Mouse (Mus musculus): ENCODE data around the gene Mettl7a1.
"Not testable (repeated sequence)": the region's sequence is repeated elsewhere in the genome, so short reads cannot be mapped to it uniquely, and the experiment has no call there.

Mettl7a1 gene

DNA sequence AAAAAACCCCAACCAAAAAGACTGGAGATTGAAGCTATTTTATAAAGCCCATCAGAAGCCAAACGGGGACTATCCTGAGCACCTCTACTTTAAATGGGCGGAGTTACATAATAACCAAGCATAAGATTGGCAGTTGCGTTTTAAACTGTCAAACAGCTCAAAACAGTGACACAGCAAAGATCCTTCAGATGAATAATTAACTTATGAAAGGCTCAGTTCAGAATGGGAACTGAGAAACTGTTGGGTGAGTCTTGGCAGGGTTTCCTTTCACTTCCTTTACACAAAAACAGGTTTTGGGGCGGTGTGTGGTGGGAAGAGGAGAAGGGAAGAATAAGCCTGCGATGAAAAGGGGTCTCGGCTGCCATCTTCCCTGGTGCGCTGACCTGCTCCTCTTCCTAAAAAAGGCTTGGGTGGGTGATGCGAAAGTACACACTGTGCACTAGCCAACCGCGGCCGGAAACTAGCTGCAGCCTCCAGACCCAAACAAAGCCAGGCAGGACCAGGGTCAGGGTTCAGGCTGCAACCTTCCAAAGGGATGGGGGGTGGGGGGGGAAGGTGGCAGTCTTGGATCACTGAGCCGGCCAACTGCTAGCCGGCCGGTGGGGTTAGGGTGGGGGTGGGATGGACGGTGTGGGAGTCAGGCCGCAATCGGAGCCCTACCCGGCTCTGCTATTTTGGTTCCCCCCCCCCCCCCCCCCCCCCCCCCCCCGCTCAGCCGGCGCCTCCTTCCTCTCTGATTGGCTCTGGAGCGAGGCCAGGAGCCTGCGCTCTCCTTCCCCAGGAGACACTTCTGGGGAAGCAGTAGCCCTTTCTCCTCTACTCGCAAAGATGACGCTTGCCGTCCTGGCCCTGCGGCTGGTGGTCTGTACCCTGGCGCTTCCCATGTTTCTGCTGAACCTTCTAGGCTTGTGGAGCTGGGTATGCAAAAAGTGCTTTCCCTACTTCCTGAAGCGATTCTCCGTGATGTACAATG, at the start of gene Mettl7a1:
TSS of gene Mettl7a1 (plus strand) at position 122 of the 973 bp plus-strand sequence.
- in situ Hi-C loops (cut with MboI, MseI), result no loop called here

DNA sequence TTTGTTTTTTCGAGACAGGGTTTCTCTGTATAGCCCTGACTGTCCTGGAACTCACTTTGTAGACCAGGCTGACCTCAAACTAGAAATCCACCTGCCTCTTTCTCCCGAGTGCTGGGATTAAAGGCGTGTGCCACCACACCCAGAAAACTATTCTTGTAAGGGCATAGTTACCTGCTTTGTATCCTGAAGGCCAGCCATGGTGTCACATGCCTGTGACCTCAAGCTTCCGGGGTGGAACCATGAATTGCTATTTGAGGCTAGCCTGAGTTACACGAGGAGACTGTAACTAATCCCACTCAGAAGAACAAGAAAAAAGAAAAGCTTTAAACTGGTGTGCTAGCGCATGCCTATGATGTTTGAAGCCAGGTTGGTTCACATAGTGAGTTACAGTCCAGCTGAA, 47.6 kb upstream of the Mettl7a1 start:
- in situ Hi-C loops (cut with MboI, MseI), result no loop called here

- in situ Hi-C loops (cut with MboI, MseI), result no loop called here
Observed at GRCm38 (mm10) chr15:100257305-100257704, 46.6 kb upstream of the Mettl7a1 start.

- in situ Hi-C loops (cut with MboI, MseI), result no loop called here
Observed at GRCm38 (mm10) chr15:100258646-100259425, 45.1 kb upstream of the Mettl7a1 start.

DNA sequence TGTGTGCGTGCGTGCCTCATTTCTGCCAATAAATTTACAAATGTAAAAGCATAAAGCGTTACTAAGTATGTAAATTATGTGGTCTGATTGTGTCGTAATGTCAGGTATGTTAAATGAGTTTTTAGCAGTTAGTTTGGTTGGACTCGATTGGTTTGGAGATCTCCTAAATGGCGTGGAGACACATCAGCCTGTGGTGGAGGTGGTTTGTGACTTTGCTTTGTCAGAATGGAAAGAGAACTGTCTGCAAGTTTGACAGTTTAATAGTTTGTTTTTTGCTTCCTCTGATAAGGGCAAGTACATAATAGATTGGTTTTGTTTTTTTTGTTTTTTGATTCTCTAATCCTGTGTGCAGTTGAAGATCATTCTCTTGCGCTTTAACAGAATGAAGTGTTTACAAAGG, 43.6 kb upstream of the Mettl7a1 start:
- in situ Hi-C loops (cut with MboI, MseI), result not testable (repeated sequence)

GRCm38 (mm10) chr15:100263246-100263905, 40.6 kb upstream of the Mettl7a1 start:
- in situ Hi-C loops (cut with MboI, MseI), result no loop called here

DNA sequence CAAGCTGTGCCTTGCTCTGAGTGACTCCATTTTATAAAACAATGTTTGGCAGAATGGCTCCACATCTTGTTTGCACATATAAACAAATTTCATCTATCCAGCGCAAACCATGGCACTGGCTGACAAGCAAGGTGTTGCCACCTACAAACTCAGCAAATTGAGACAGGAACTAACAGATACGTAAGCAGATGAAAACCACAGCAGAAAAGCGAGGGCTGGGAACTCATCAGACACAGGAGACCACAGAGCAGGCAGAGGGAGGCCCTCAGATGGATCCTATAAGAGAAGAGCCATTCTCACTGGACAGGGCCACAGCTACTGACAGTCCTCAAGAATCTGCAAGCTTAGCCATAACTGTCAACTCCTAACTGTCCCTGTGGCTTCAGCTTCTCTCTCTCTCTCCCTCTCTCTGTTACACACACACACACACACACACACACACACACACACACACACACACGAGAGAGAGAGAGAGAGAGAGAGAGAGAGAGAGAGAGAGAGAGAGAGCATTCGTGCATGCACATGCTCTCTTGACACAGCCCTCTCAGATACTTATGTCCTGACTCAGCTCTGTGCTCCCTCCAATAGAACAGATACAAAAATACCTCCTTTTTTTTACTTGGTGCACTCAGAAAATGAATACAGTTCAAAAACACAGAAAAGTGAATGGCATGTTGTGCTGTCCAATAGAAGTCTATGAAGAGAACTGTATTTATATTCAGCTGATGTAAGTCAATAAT, 38.2 kb upstream of the Mettl7a1 start:
- in situ Hi-C loops (cut with MboI, MseI), result loop anchor here (5.0 kb wide), 1 partner anchor 1667 kb away; no protein-coding TSS in a partner anchor

DNA sequence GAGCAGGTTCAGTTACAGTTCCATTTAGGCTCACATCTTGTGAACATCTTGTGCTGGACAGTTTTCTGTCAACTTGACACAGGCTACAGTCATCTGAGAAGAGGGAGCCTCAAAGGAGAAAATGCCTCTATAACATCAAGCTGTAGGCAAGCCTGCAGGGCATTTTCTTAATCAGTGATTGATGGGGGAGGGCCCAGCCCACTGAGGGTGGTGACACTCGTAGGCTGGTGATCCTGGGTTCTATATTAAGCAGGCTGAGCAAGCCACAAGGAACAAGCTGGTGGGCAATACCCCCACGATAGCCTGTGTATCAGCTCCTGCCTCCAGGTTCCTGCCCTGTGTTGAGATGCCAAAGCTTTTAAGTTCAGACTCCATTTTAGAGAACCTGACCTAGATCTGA, 35.0 kb upstream of the Mettl7a1 start:
- in situ Hi-C loops (cut with MboI, MseI), result loop anchor here (5.0 kb wide), 1 partner anchor 1663 kb away; no protein-coding TSS in a partner anchor

- in situ Hi-C loops (cut with MboI, MseI), result loop anchor here (5.0 kb wide), 1 partner anchor 1663 kb away; no protein-coding TSS in a partner anchor
Observed at GRCm38 (mm10) chr15:100269776-100270175, 34.2 kb upstream of the Mettl7a1 start.

GRCm38 (mm10) chr15:100270609-100271008, 33.3 kb upstream of the Mettl7a1 start:
- in situ Hi-C loops (cut with MboI, MseI), result not testable (repeated sequence)

DNA sequence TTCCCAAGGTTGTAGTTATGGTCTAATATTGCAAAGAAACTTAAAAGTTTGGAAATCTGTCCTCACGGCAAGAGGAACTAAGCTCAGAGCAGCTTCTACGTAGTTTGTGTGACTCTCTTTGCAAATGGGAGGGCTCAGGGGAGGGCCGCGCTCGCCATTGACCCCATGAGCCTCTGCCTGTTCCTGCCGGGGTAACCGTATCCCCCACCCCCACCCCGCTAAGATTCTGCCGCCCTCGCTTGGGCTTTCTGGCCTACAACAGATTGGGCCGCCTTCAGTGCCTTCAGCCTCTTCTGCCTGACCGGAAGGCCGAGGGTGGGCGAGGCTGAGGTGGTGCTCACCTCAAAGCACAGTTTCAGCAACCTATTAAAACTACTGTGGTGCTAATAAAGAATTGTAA, 32.5 kb upstream of the Mettl7a1 start:
- in situ Hi-C loops (cut with MboI, MseI), result no loop called here

DNA sequence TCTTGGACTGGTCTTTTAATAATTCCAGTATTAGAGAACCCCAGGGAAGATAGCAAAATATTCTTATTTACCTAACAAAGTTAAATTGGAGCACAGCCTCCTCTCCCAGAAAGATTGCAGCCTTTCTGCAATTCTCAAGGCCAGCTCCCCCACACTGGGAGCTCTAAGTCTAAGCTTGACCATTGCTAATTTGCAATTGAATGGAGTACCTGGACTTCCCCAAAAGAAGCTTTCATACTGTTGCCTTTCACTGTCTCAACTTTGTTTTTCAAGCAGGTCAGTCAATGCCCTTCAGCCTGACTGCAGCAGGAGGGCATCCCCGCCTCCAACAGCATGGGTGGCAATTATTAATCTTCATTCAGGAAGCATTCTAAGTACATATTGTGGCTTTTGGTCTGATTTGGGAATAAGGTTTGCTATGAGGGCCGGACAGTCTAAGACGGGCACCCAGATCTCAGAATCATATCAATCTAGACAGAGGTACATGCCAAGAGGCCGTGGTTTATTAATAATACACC, 30.1 kb upstream of the Mettl7a1 start:
- in situ Hi-C loops (cut with MboI, MseI), result not testable (repeated sequence)

DNA sequence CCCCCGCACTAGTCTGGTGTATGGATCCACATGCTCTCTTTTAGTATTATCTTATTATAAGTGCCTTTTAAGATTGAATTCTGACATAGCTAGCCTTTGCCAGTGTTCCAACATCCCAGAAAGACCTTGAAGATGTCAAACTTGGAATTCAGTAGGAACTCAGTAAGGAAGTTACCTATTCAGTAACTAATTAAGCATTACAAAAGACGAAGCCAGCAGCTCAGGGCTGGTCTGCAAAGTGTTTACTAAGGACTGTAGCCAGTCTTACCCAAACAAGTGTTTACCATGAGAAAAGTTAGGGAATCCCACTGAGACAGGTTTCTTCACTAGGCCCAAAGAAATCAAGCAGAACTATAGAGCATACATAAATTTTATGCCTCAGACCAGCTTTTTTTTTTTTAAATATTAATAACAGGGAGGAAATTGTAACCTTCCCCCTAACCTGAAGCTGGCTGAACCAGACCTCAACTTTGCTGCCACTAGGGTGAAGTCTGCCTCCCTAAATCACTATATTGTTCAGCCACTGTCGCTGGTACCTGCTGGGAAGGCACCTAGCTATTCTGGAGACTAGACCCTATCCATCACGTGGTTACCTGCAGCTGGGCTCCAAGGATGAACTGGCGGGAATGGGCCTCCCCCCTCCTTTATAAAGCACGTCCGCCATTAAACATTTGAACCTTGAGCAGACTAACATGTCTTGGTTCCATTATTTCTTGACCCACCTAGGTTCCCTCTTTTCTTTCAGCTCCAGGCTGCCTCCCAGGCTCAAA, 29.0 kb upstream of the Mettl7a1 start:
- in situ Hi-C loops (cut with MboI, MseI), result no loop called here

- in situ Hi-C loops (cut with MboI, MseI), result no loop called here
Observed at GRCm38 (mm10) chr15:100276403-100276802, 27.5 kb upstream of the Mettl7a1 start.

- in situ Hi-C loops (cut with MboI, MseI), result no loop called here
Observed at GRCm38 (mm10) chr15:100277586-100277985, 26.4 kb upstream of the Mettl7a1 start.

- in situ Hi-C loops (cut with MboI, MseI), result no loop called here
Observed at GRCm38 (mm10) chr15:100280626-100281025, 23.3 kb upstream of the Mettl7a1 start, which contains the start of gene Tmprss12. Tmprss12 (plus strand) TSS chr15:100280837.

- in situ Hi-C loops (cut with MboI, MseI), result no loop called here
Observed at GRCm38 (mm10) chr15:100288980-100289379, 15.0 kb upstream of the Mettl7a1 start.

GRCm38 (mm10) chr15:100290858-100291257, 13.1 kb upstream of the Mettl7a1 start:
- in situ Hi-C loops (cut with MboI, MseI), result no loop called here

- in situ Hi-C loops (cut with MboI, MseI), result no loop called here
Observed at GRCm38 (mm10) chr15:100292326-100292725, 11.6 kb upstream of the Mettl7a1 start.

DNA sequence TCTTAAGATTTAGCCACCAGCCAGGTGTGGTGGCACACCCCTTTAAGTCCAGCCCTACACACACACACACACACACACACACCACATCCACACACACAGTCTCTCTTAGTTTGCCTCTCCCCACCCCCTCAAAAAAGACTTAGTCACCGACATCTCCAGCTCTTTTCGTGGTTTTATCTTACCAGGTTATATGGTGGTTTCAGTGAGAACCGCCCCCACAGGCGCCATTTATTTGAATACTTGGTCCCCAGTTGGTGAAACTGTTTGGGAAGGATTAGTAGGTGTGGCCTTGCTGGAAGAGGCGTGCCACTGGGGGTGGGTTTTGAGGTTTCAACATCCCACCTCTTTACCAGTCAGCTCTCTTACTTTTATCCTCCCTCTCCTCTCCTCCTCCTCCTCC, 6.1 kb upstream of the Mettl7a1 start:
- in situ Hi-C loops (cut with MboI, MseI), result no loop called here
